Mouse (Mus musculus) neural tube, embryonic 14.5 days (tissue): ENCODE results near the gene Atg7. TPM values are rescaled to one million over a fixed set of nuclear protein-coding genes. Genes with fewer than 3 reads are reported as not detected.

ENCODE experiments used
- ATAC-seq: fragments of 200-750 bp; cut with Nextera tagmentation; 2 replicates; pipeline ENCODE4 v1.8.0; 2017; ENCODE audit warnings: low read depth, mild to moderate bottlenecking, moderate TSS enrichment, moderate library complexity
- H3K27ac ChIP-seq: fragments of 300-500 bp; sonication (generic); 2 replicates; pipeline ENCODE4 v1.5.1; 2014; ENCODE audit warnings: low read depth, mild to moderate bottlenecking, control low read depth, low read length, moderate library complexity, mixed read lengths
- H3K27me3 ChIP-seq: fragments of 300-500 bp; sonication (generic); 2 replicates; pipeline ENCODE4 v1.6.1; 2014; ENCODE audit warnings: low read length; ENCODE audit not compliant: control insufficient read depth, insufficient read depth
- H3K36me3 ChIP-seq: fragments of 300-500 bp; sonication (generic); 2 replicates; pipeline ENCODE4 v1.6.1; 2014; ENCODE audit warnings: low read length, mixed read lengths; ENCODE audit not compliant: control insufficient read depth, insufficient read depth
- H3K4me1 ChIP-seq: fragments of 300-500 bp; sonication (generic); 2 replicates; pipeline ENCODE4 v1.6.1; 2014; ENCODE audit warnings: low read length; ENCODE audit not compliant: control insufficient read depth, insufficient read depth
- H3K4me2 ChIP-seq: fragments of 300-500 bp; sonication (generic); 2 replicates; pipeline ENCODE4 v1.6.1; 2014; ENCODE audit warnings: mild to moderate bottlenecking, low read depth, low read length, control low read depth
- H3K4me3 ChIP-seq: fragments of 300-500 bp; sonication (generic); 2 replicates; pipeline ENCODE4 v1.5.1; 2014; ENCODE audit warnings: low read depth, low read length, control low read depth, mixed read lengths
- H3K9ac ChIP-seq: fragments of 300-500 bp; sonication (generic); replicated peaks from 2 replicates; pipeline ENCODE4 v1.6.1; 2014; ENCODE audit warnings: low read depth, mild to moderate bottlenecking, control low read depth, low read length, mixed read lengths
- H3K9me3 ChIP-seq: fragments of 300-500 bp; sonication (generic); 2 replicates; pipeline ENCODE4 v1.6.1; 2016; ENCODE audit warnings: low read length; ENCODE audit not compliant: control insufficient read depth
- WGBS: fragments of 180-500 bp; shearing (Covaris S2); extraction: QIAGEN DNeasy Blood & Tissue Kit; methylation state at CpG from one replicate; pipeline ENCODE4 v1.1.7; 2014; 5-methylcytosine and 5-hydroxymethylcytosine counted together
- polyA plus RNA-seq: library from polyadenylated mRNA; unstranded; fragments of >200 nt; fragmentation: Nextera tagmentation; extraction: Ambion mirVana; gene quantifications from 2 replicates; pipeline ENCODE4 v1.2.1, GENCODE M21; 2014

Gene Atg7
- polyA plus RNA-seq, 1 experiment from 2014 or later: 15.7 TPM

GRCm38 (mm10) chr6:114852739-114853138 is 209.8 kb downstream of the Atg7 start:
- Histone ChIP-seq H3K9ac (no peak overlapping the region; the same call in 1 of the 2 replicates), H3K4me3 (no peak overlapping the region), H3K4me1 (peaks cover 19% of the 10 kb centered on the region), H3K36me3 (no peaks in the 10 kb centered on the region), H3K4me2 (no peak overlapping the region), H3K27me3 (no peaks in the 10 kb centered on the region), H3K9me3 (no peaks in the 10 kb centered on the region), H3K27ac (peak overlapping the region; percentile 8; the same call in 1 of the 2 replicates)
- peak; percentile 23; the same call in 1 of the 2 replicates for ATAC-seq
- WGBS: 37% methylated on average over 3 of the region's 3 CpGs

- 50% methylated on average over 2 of the region's 2 CpGs for WGBS
- Histone ChIP-seq H3K36me3 (no peaks in the 10 kb centered on the region), H3K9me3 (no peaks in the 10 kb centered on the region), H3K4me2 (no peak overlapping the region), H3K9ac (no peak overlapping the region), H3K27ac (no peak overlapping the region), H3K4me3 (no peak overlapping the region), H3K27me3 (no peaks in the 10 kb centered on the region), H3K4me1 (peaks cover 19% of the 10 kb centered on the region)
- peak; percentile 29; the same call in 1 of the 2 replicates for ATAC-seq
These were observed 211.5 kb downstream of the Atg7 start for GRCm38 (mm10) chr6:114854368-114854767.

GRCm38 (mm10) chr6:114855644-114856043 is 212.7 kb downstream of the Atg7 start:
- no peaks in the 10 kb centered on the region for H3K9me3 ChIP-seq
- H3K4me3 ChIP-seq: no peak overlapping the region
- no peaks in the 10 kb centered on the region for H3K27me3 ChIP-seq
- H3K9ac ChIP-seq: 0 out of 2 replicates have a peak overlapping the region, but pooled peaks have one; percentile 3
- peaks cover 19% of the 10 kb centered on the region for H3K4me1 ChIP-seq
- no peaks in the 10 kb centered on the region for H3K36me3 ChIP-seq
- 72% methylated on average over 3 of the region's 3 CpGs for WGBS
- ATAC-seq: no peak
- H3K27ac ChIP-seq: no peak overlapping the region
- no peak overlapping the region for H3K4me2 ChIP-seq

GRCm38 (mm10) chr6:114856501-114856900 is 213.6 kb downstream of the Atg7 start:
- H3K4me1 ChIP-seq: peaks cover 18% of the 10 kb centered on the region
- H3K4me2 ChIP-seq: no peak overlapping the region
- no peak overlapping the region for H3K27ac ChIP-seq
- no peaks in the 10 kb centered on the region for H3K36me3 ChIP-seq
- no peaks in the 10 kb centered on the region for H3K27me3 ChIP-seq
- H3K9me3 ChIP-seq: no peaks in the 10 kb centered on the region
- H3K4me3 ChIP-seq: no peak overlapping the region
- no peak for ATAC-seq
- WGBS: 90% methylated on average over 4 of the region's 4 CpGs
- no peak overlapping the region for H3K9ac ChIP-seq

GRCm38 (mm10) chr6:114857996-114858721 is 215.3 kb downstream of the Atg7 start:
- Histone ChIP-seq H3K9ac (no peak overlapping the region), H3K4me2 (no peak overlapping the region), H3K27ac (no peak overlapping the region), H3K4me3 (no peak overlapping the region), H3K4me1 (0 out of 2 replicates have a peak, but pooled peaks cover 3% of the 10 kb centered on the region), H3K36me3 (peaks cover 5% of the 10 kb centered on the region; the same call in 1 of the 2 replicates), H3K9me3 (no peaks in the 10 kb centered on the region), H3K27me3 (no peaks in the 10 kb centered on the region)
- no peak for ATAC-seq
- WGBS: 93% methylated on average over 3 of the region's 3 CpGs

GRCm38 (mm10) chr6:114858722-114859053 is 215.8 kb downstream of the Atg7 start:
- no peaks in the 10 kb centered on the region for H3K27me3 ChIP-seq
- no peak for ATAC-seq
- no peak overlapping the region for H3K4me2 ChIP-seq
- WGBS: 81% methylated on average over 4 of the region's 4 CpGs
- 0 out of 2 replicates have a peak overlapping the region, but pooled peaks have one; percentile 22 for H3K27ac ChIP-seq
- H3K4me1 ChIP-seq: no peaks in the 10 kb centered on the region
- H3K9ac ChIP-seq: no peak overlapping the region
- H3K9me3 ChIP-seq: no peaks in the 10 kb centered on the region
- H3K4me3 ChIP-seq: no peak overlapping the region
- H3K36me3 ChIP-seq: peaks cover 5% of the 10 kb centered on the region; the same call in 1 of the 2 replicates

- Histone ChIP-seq H3K36me3 (peaks cover 5% of the 10 kb centered on the region; the same call in 1 of the 2 replicates), H3K27me3 (no peaks in the 10 kb centered on the region), H3K9me3 (no peaks in the 10 kb centered on the region), H3K9ac (no peak overlapping the region), H3K27ac (0 out of 2 replicates have a peak overlapping the region, but pooled peaks have one; percentile 22), H3K4me3 (no peak overlapping the region), H3K4me1 (no peaks in the 10 kb centered on the region), H3K4me2 (no peak overlapping the region)
- no peak for ATAC-seq
- WGBS: 88% methylated on average over 14 of the region's 14 CpGs
These were observed 218.0 kb downstream of the Atg7 start for GRCm38 (mm10) chr6:114860677-114861568.

GRCm38 (mm10) chr6:114861591-114861990 is 218.7 kb downstream of the Atg7 start:
- Histone ChIP-seq H3K9me3 (no peaks in the 10 kb centered on the region), H3K4me3 (no peak overlapping the region), H3K27me3 (no peaks in the 10 kb centered on the region), H3K4me1 (no peaks in the 10 kb centered on the region), H3K4me2 (no peak overlapping the region), H3K27ac (no peak overlapping the region), H3K9ac (no peak overlapping the region), H3K36me3 (peaks cover 5% of the 10 kb centered on the region; the same call in 1 of the 2 replicates)
- no peak for ATAC-seq
- 55% methylated on average over 9 of the region's 9 CpGs for WGBS

GRCm38 (mm10) chr6:114862046-114862445 is 219.1 kb downstream of the Atg7 start:
- H3K9ac ChIP-seq: no peak overlapping the region
- no peaks in the 10 kb centered on the region for H3K27me3 ChIP-seq
- H3K27ac ChIP-seq: no peak overlapping the region
- 82% methylated on average over 9 of the region's 9 CpGs for WGBS
- ATAC-seq: no peak
- H3K9me3 ChIP-seq: no peaks in the 10 kb centered on the region
- H3K36me3 ChIP-seq: peaks cover 5% of the 10 kb centered on the region; the same call in 1 of the 2 replicates
- no peaks in the 10 kb centered on the region for H3K4me1 ChIP-seq
- H3K4me3 ChIP-seq: no peak overlapping the region
- H3K4me2 ChIP-seq: no peak overlapping the region
